Mouse (Mus musculus) embryo, embryonic 11 days (tissue): ENCODE data around the gene Carns1.
"Not testable (repeated sequence)": the region's sequence is repeated elsewhere in the genome, so short reads cannot be mapped to it uniquely, and the experiment has no call there.

Source experiments
- DNase-seq: peaks from one replicate; pipeline ENCODE4 v3.0.0-alpha.2; 2015

Gene Carns1

GRCm38 (mm10) chr19:4126759-4127495 lies 48.4 kb downstream of the Carns1 start:
- DNase-seq: no peak

GRCm38 (mm10) chr19:4125741-4126696 lies 49.3 kb downstream of the Carns1 start, which contains the start of gene Aip:
Gene Aip (minus strand): TSS chr19:4125858.
- peak; percentile 99 for DNase-seq

GRCm38 (mm10) chr19:4125268-4125667 lies 50.0 kb downstream of the Carns1 start:
- DNase-seq: peak; percentile 19

- DNase-seq: no peak
These were observed 50.8 kb downstream of the Carns1 start for GRCm38 (mm10) chr19:4124432-4124831.

- no peak for DNase-seq
These were observed 52.6 kb downstream of the Carns1 start for GRCm38 (mm10) chr19:4122411-4123370.

- not testable (repeated sequence) for DNase-seq
These were observed 53.4 kb downstream of the Carns1 start for GRCm38 (mm10) chr19:4121896-4122295.

GRCm38 (mm10) chr19:4121097-4121805 lies 54.0 kb downstream of the Carns1 start:
- DNase-seq: peak; percentile 99

GRCm38 (mm10) chr19:4120496-4120895 lies 54.8 kb downstream of the Carns1 start:
- DNase-seq: no peak

- DNase-seq: no peak
These were observed 55.4 kb downstream of the Carns1 start for GRCm38 (mm10) chr19:4119716-4120487.

- no peak for DNase-seq
These were observed 56.9 kb downstream of the Carns1 start for GRCm38 (mm10) chr19:4118350-4118749.

GRCm38 (mm10) chr19:4117006-4117405 lies 58.3 kb downstream of the Carns1 start:
- no peak for DNase-seq

GRCm38 (mm10) chr19:4115816-4116215 lies 59.5 kb downstream of the Carns1 start:
- DNase-seq: no peak

GRCm38 (mm10) chr19:4115144-4115543 lies 60.1 kb downstream of the Carns1 start:
- no peak for DNase-seq

GRCm38 (mm10) chr19:4114551-4114950 lies 60.7 kb downstream of the Carns1 start:
- no peak for DNase-seq
